Mouse (Mus musculus) embryonic facial prominence, embryonic 14.5 days (tissue): Measurements from ENCODE around the gene Filip1l. TPM values are rescaled to one million over a fixed set of nuclear protein-coding genes. Genes with fewer than 3 reads are reported as not detected.

Experiments
- ATAC-seq: fragments of 200-750 bp; cut with Nextera tagmentation; 2 replicates; pipeline ENCODE4 v1.8.0; 2017; ENCODE audit warnings: low read depth, moderate number of reproducible peaks, moderate TSS enrichment
- DNase-seq: peaks from one replicate; pipeline ENCODE4 v3.0.0-alpha.2; 2015; ENCODE audit warnings: low spot score
- H3K27ac ChIP-seq: fragments of 300-500 bp; sonication (generic); replicated peaks from 2 replicates; pipeline ENCODE4 v1.5.1; 2014; ENCODE audit warnings: low read depth, mild to moderate bottlenecking, low read length, moderate library complexity
- H3K27me3 ChIP-seq: fragments of 300-500 bp; sonication (generic); replicated peaks from 2 replicates; pipeline ENCODE4 v1.6.1; 2014; ENCODE audit warnings: low read length; ENCODE audit not compliant: control insufficient read depth, insufficient read depth
- H3K36me3 ChIP-seq: fragments of 300-500 bp; sonication (generic); 2 replicates; pipeline ENCODE4 v1.6.1; 2014; ENCODE audit warnings: low read length, mixed read lengths; ENCODE audit not compliant: control insufficient read depth, insufficient read depth
- H3K4me1 ChIP-seq: fragments of 300-500 bp; sonication (generic); 2 replicates; pipeline ENCODE4 v1.6.1; 2014; ENCODE audit warnings: antibody characterized with exemption, low read length; ENCODE audit not compliant: control insufficient read depth, insufficient read depth
- H3K4me2 ChIP-seq: fragments of 300-500 bp; sonication (generic); 2 replicates; pipeline ENCODE4 v1.6.1; 2014; ENCODE audit warnings: low read depth, mild to moderate bottlenecking, low read length, moderate library complexity, mixed read lengths
- H3K4me3 ChIP-seq: fragments of 300-500 bp; sonication (generic); 2 replicates; pipeline ENCODE4 v1.5.1; 2014; ENCODE audit warnings: low read depth, mild to moderate bottlenecking, low read length
- H3K9ac ChIP-seq: fragments of 300-500 bp; sonication (generic); 2 replicates; pipeline ENCODE4 v1.6.1; 2014; ENCODE audit warnings: low read depth, mild to moderate bottlenecking, low read length, moderate library complexity, mixed read lengths
- H3K9me3 ChIP-seq: fragments of 300-500 bp; sonication (generic); 2 replicates; pipeline ENCODE4 v1.6.1; 2016; ENCODE audit warnings: low read length; ENCODE audit not compliant: control insufficient read depth
- WGBS: fragments of 180-500 bp; shearing (Covaris S2); extraction: QIAGEN DNeasy Blood & Tissue Kit; methylation state at CpG from one replicate; pipeline ENCODE4 v1.1.7; 2014; 5-methylcytosine and 5-hydroxymethylcytosine counted together
- polyA plus RNA-seq: library from polyadenylated mRNA; unstranded; fragments of >200 nt; fragmentation: Nextera tagmentation; extraction: Ambion mirVana; gene quantifications from 2 replicates; pipeline ENCODE4 v1.2.1, GENCODE M21; 2014

Filip1l gene
- polyA plus RNA-seq, 1 experiment from 2014 or later, result 30.2 TPM

DNA sequence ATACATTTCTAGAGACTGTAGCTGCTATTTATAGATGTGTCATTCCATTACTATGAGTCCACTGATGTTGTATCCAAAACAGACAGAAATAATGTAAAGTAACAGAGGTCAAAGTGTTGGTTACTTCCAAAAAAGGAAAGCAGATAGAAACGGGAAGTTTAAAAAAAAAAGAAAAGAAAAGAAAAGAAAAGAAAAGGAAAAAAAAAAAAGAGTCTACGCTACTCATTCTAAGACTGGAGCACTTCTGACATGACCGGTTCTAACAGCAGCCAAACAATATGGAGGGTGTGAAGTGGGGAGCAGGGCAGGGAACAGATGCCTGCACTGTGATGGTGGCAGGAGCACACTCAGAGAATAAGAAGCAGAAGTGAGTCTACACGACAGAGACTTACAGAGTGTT lies 175.6 kb downstream of the Filip1l start:
- H3K9ac ChIP-seq, result no peak overlapping the region
- no peak for DNase-seq
- H3K4me1 ChIP-seq, result peaks cover 19% of the 10 kb centered on the region; the same call in 1 of the 2 replicates
- no peak overlapping the region for H3K27ac ChIP-seq
- H3K36me3 ChIP-seq, result no peaks in the 10 kb centered on the region
- H3K9me3 ChIP-seq, result no peaks in the 10 kb centered on the region
- WGBS, result 71% methylated on average over 4 of the region's 4 CpGs
- no peak overlapping the region for H3K4me3 ChIP-seq
- H3K4me2 ChIP-seq, result no peak overlapping the region
- H3K27me3 ChIP-seq, result no peaks in the 10 kb centered on the region
- no peak for ATAC-seq

- 70% methylated on average over 4 of the region's 4 CpGs for WGBS
Measured at GRCm38 (mm10) chr16:57530547-57530946, 177.7 kb downstream of the Filip1l start.

DNA sequence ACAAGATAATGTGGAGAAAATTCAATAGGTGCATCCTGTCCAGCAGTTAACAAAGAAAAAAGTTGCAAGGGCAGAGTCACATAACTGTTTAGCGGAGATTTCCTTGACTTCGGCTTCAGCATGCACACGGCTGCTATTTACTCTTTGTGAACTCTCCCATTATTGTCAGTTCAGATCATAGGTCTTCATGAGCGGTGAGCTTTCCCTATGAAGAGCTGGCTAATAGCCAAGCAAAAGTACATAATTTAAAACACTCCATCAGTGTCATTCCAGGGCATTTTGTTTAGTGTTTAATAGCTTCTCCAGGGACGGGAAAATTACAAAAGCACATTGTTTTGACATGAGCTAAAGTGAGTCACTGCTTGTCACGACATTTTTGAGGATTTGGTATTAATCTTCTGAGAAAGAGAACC lies 179.2 kb downstream of the Filip1l start:
- DNase-seq (peak; percentile 83), ATAC-seq (peak; percentile 53; the same call in 1 of the 2 replicates)
- H3K27ac ChIP-seq, result peak overlapping the region; percentile 39; the same call in 1 of the 2 replicates
- 11% methylated on average over 6 of the region's 6 CpGs for WGBS
- H3K27me3 ChIP-seq, result no peaks in the 10 kb centered on the region
- H3K4me1 ChIP-seq, result peaks cover 22% of the 10 kb centered on the region
- no peaks in the 10 kb centered on the region for H3K36me3 ChIP-seq
- H3K4me3 ChIP-seq, result no peak overlapping the region
- no peak overlapping the region for H3K9ac ChIP-seq
- 0 out of 2 replicates have a peak overlapping the region, but pooled peaks have one; percentile 4 for H3K4me2 ChIP-seq
- H3K9me3 ChIP-seq, result no peaks in the 10 kb centered on the region

More at GRCm38 (mm10) chr16:57530547-57530946, 177.7 kb downstream of the Filip1l start:
- no peak overlapping the region for H3K9ac ChIP-seq
- no peak overlapping the region for H3K4me2 ChIP-seq
- no peak for DNase-seq
- H3K36me3 ChIP-seq, result no peaks in the 10 kb centered on the region
- no peaks in the 10 kb centered on the region for H3K27me3 ChIP-seq
- H3K27ac ChIP-seq, result no peak overlapping the region
- H3K9me3 ChIP-seq, result no peaks in the 10 kb centered on the region
- H3K4me3 ChIP-seq, result no peak overlapping the region
- ATAC-seq, result no peak
- peaks cover 22% of the 10 kb centered on the region for H3K4me1 ChIP-seq

- no peak overlapping the region for H3K9ac ChIP-seq
- no peak overlapping the region for H3K4me2 ChIP-seq
- ATAC-seq (no peak), DNase-seq (no peak)
- peaks cover 22% of the 10 kb centered on the region for H3K4me1 ChIP-seq
- H3K36me3 ChIP-seq, result no peaks in the 10 kb centered on the region
- 84% methylated on average over 1 of the region's 1 CpGs for WGBS
- H3K4me3 ChIP-seq, result no peak overlapping the region
- no peaks in the 10 kb centered on the region for H3K9me3 ChIP-seq
- no peak overlapping the region for H3K27ac ChIP-seq
- H3K27me3 ChIP-seq, result no peaks in the 10 kb centered on the region
Measured at GRCm38 (mm10) chr16:57534365-57534764, 181.5 kb downstream of the Filip1l start.

- H3K36me3 ChIP-seq, result no peaks in the 10 kb centered on the region
- no peaks in the 10 kb centered on the region for H3K27me3 ChIP-seq
- H3K9ac ChIP-seq, result no peak overlapping the region
- no peak for DNase-seq
- H3K4me1 ChIP-seq, result peaks cover 22% of the 10 kb centered on the region
- no peak for ATAC-seq
- no peak overlapping the region for H3K27ac ChIP-seq
- H3K4me2 ChIP-seq, result no peak overlapping the region
- no peak overlapping the region for H3K4me3 ChIP-seq
- 78% methylated on average over 1 of the region's 1 CpGs for whole genome bisulfite sequencing
- H3K9me3 ChIP-seq, result no peaks in the 10 kb centered on the region
Measured at GRCm38 (mm10) chr16:57534811-57535210, 181.9 kb downstream of the Filip1l start.

DNA sequence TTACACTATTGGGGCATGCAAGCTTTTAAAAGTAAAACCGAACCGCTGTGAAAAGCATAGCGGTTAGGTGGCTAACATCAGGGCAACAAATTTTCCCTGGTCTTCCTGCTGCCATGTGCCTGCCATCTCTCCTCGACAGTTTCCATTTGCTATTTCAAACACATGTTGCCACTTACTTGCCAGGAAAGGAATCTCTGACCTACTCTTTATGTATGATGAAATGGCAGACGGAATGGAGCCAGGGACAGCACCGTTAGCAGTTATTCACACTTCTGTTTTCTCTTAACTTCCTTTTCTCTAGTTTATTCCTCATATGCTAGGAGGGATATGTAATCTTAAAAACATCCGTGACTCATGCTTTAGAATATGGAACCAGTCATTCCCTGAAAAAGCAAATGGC lies 183.6 kb downstream of the Filip1l start:
- WGBS, result 60% methylated on average over 7 of the region's 7 CpGs
- Histone ChIP-seq H3K9ac (no peak overlapping the region), H3K4me1 (peaks cover 14% of the 10 kb centered on the region), H3K9me3 (no peaks in the 10 kb centered on the region), H3K4me2 (no peak overlapping the region), H3K36me3 (no peaks in the 10 kb centered on the region), H3K4me3 (no peak overlapping the region), H3K27me3 (no peaks in the 10 kb centered on the region), H3K27ac (peak overlapping the region; percentile 16; the same call in 1 of the 2 replicates)
- ATAC-seq (no peak), DNase-seq (peak; percentile 63)

GRCm38 (mm10) chr16:57543243-57543642 lies 190.3 kb downstream of the Filip1l start:
- WGBS, result 89% methylated on average over 3 of the region's 3 CpGs
- H3K9ac ChIP-seq, result no peak overlapping the region
- no peak overlapping the region for H3K4me2 ChIP-seq
- H3K4me3 ChIP-seq, result no peak overlapping the region
- no peak for DNase-seq
- 0 out of 2 replicates have a peak, but pooled peaks cover 6% of the 10 kb centered on the region for H3K9me3 ChIP-seq
- no peaks in the 10 kb centered on the region for H3K4me1 ChIP-seq
- H3K27me3 ChIP-seq, result no peaks in the 10 kb centered on the region
- no peak overlapping the region for H3K27ac ChIP-seq
- no peak for ATAC-seq
- no peaks in the 10 kb centered on the region for H3K36me3 ChIP-seq

- Histone ChIP-seq H3K36me3 (no peaks in the 10 kb centered on the region), H3K9me3 (0 out of 2 replicates have a peak, but pooled peaks cover 6% of the 10 kb centered on the region), H3K27ac (no peak overlapping the region), H3K4me1 (no peaks in the 10 kb centered on the region), H3K4me2 (no peak overlapping the region), H3K4me3 (no peak overlapping the region), H3K9ac (no peak overlapping the region), H3K27me3 (no peaks in the 10 kb centered on the region)
- 71% methylated on average over 8 of the region's 8 CpGs for WGBS
- DNase-seq (peak; percentile 31), ATAC-seq (no peak)
Measured at GRCm38 (mm10) chr16:57544441-57544840, 191.5 kb downstream of the Filip1l start.

DNA sequence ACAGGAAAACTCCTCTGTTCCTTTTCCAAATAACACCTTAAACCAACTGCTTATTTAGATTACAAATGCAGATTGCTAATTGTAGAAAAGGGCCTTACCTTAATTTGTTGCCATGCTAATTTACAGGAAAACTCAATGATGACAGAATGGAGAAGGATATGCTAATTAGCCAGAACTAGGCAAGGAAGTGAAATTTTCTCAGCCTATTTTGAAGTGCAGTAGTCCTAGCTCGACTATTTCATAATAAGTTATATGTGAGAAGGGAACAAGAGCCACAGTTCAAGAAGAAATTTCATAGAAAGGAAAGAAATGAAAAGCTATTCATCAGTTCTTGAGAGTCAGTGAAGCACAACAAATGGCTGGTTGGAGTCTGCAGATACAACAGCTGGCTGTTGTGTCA lies 193.5 kb downstream of the Filip1l start:
- Histone ChIP-seq H3K36me3 (no peaks in the 10 kb centered on the region), H3K4me3 (no peak overlapping the region), H3K9me3 (0 out of 2 replicates have a peak, but pooled peaks cover 6% of the 10 kb centered on the region), H3K27me3 (no peaks in the 10 kb centered on the region), H3K4me2 (no peak overlapping the region), H3K27ac (no peak overlapping the region), H3K9ac (no peak overlapping the region), H3K4me1 (no peaks in the 10 kb centered on the region; the same call in 1 of the 2 replicates)
- DNase-seq, result no peak
- no peak for ATAC-seq
- WGBS, result 63% methylated on average over 1 of the region's 1 CpGs
